Mouse (Mus musculus) forebrain, embryonic 11.5 days (tissue): Measurements from ENCODE around the gene Cdh13. TPM values are rescaled to one million over a fixed set of nuclear protein-coding genes. Genes with fewer than 3 reads are reported as not detected.

Experiments
- ATAC-seq: fragments of 200-750 bp; cut with Nextera tagmentation; replicated peaks from 2 replicates; pipeline ENCODE4 v1.8.0; 2017; ENCODE audit warnings: moderate TSS enrichment; ENCODE audit not compliant: low FRiP score
- DNase-seq: peaks from one replicate; pipeline ENCODE4 v3.0.0-alpha.2; 2017; ENCODE audit warnings: low spot score
- H3K27ac ChIP-seq: fragments of 300-500 bp; sonication (generic); 2 replicates; pipeline ENCODE4 v1.5.1; 2014; ENCODE audit warnings: low read depth, low read length
- H3K27me3 ChIP-seq: fragments of 300-500 bp; sonication (generic); 2 replicates; pipeline ENCODE4 v1.6.1; 2014; ENCODE audit warnings: mild to moderate bottlenecking, low read length, mixed read lengths; ENCODE audit not compliant: control insufficient read depth, insufficient read depth
- H3K36me3 ChIP-seq: fragments of 300-500 bp; sonication (generic); 2 replicates; pipeline ENCODE4 v1.6.1; 2014; ENCODE audit warnings: mild to moderate bottlenecking, low read length, moderate library complexity, mixed read lengths; ENCODE audit not compliant: control insufficient read depth, insufficient read depth
- H3K4me1 ChIP-seq: fragments of 300-500 bp; sonication (generic); replicated peaks from 2 replicates; pipeline ENCODE4 v1.6.1; 2014; ENCODE audit warnings: low read length, mixed read lengths; ENCODE audit not compliant: control insufficient read depth, insufficient read depth
- H3K4me2 ChIP-seq: fragments of 300-500 bp; sonication (generic); 2 replicates; pipeline ENCODE4 v1.6.1; 2014; ENCODE audit warnings: low read depth, mild to moderate bottlenecking, low read length, moderate library complexity, mixed read lengths; ENCODE audit not compliant: severe bottlenecking
- H3K4me3 ChIP-seq: fragments of 300-500 bp; sonication (generic); 2 replicates; pipeline ENCODE4 v1.5.1; 2014; ENCODE audit warnings: low read depth, low read length
- H3K9ac ChIP-seq: fragments of 300-500 bp; sonication (generic); 2 replicates; pipeline ENCODE4 v1.6.1; 2014; ENCODE audit warnings: low read length
- H3K9me3 ChIP-seq: fragments of 300-500 bp; sonication (generic); 2 replicates; pipeline ENCODE4 v1.6.1; 2016; ENCODE audit warnings: low read length, mixed read lengths; ENCODE audit not compliant: control insufficient read depth
- WGBS: fragments of 180-500 bp; shearing (Covaris S2); extraction: QIAGEN DNeasy Blood & Tissue Kit; methylation state at CpG from one replicate; pipeline ENCODE4 v1.1.7; 2014; 5-methylcytosine and 5-hydroxymethylcytosine counted together
- polyA plus RNA-seq: library from polyadenylated mRNA; unstranded; fragments of >200 nt; fragmentation: Nextera tagmentation; extraction: Ambion mirVana; gene quantifications from 2 replicates; pipeline ENCODE4 v1.2.1, GENCODE M21; 2014

The Cdh13 gene
- polyA plus RNA-seq, 1 experiment from 2014 or later = 5.6 TPM

DNA sequence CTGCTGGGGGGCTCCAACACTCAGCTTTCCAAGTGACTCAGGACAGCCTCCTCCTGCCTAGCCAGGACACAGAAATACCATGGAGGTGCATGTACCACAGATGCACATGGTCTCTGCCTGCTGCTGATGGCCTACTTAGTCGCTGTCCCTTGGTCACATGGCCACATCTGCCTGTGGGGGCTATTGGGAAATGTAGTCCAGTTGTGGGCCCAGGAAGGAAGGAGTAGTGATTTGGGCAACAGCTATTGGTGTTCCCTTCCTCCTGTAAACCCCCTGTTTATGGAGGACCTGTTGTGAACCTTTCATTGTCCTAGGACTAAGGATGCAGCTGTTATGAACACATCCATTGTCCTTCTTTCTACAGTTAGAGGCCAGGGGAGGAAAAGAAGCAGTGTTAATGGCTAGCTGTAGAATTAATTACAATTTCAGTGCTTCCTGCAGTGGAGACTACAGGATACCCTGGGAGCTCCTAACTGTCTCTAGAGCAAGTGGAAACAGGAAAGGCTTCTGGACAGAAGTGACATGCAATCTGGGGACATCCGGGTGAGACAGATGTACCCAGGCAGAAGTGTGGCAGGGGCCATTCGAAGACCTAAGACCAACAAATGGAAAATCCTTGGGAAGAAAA is 150.1 kb downstream of the Cdh13 start:
- Histone ChIP-seq H3K9me3 (no peaks in the 10 kb centered on the region), H3K4me3 (no peak overlapping the region), H3K9ac (no peak overlapping the region), H3K4me2 (no peak overlapping the region), H3K27ac (no peak overlapping the region), H3K27me3 (no peaks in the 10 kb centered on the region), H3K4me1 (no peaks in the 10 kb centered on the region), H3K36me3 (no peaks in the 10 kb centered on the region)
- 87% methylated on average over 3 of the region's 3 CpGs for WGBS
- ATAC-seq (no peak), DNase-seq (no peak)

GRCm38 (mm10) chr8:118436751-118437150 is 153.2 kb downstream of the Cdh13 start:
- Histone ChIP-seq H3K9me3 (no peaks in the 10 kb centered on the region), H3K9ac (no peak overlapping the region), H3K27ac (no peak overlapping the region), H3K27me3 (no peaks in the 10 kb centered on the region), H3K36me3 (no peaks in the 10 kb centered on the region), H3K4me1 (no peaks in the 10 kb centered on the region), H3K4me3 (no peak overlapping the region), H3K4me2 (no peak overlapping the region)
- 89% methylated on average over 5 of the region's 5 CpGs for WGBS
- ATAC-seq = no peak
- DNase-seq = no peak

DNA sequence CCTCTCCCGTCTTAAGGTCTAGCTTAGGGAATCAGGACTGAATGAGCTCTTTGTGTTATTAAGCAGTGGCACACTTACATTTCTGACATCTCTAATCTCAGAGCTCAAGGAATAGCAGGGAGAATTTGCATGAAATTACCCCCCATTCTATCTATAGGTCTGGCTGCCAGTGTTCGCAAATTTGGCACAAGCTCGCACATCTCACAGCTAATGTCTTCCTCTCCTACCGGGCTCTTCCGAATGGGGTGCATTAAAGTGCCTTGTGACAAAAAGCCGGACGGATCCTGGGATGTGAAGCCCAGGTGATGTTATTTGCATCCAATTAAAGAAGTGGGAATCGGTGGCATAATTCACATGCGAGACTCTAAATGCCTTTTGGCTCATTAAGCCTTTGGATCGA is 153.6 kb downstream of the Cdh13 start:
- no peak for DNase-seq
- Histone ChIP-seq H3K9ac (no peak overlapping the region), H3K4me2 (no peak overlapping the region), H3K4me1 (no peaks in the 10 kb centered on the region), H3K36me3 (no peaks in the 10 kb centered on the region), H3K4me3 (no peak overlapping the region), H3K9me3 (no peaks in the 10 kb centered on the region), H3K27ac (no peak overlapping the region), H3K27me3 (no peaks in the 10 kb centered on the region)
- 77% methylated on average over 10 of the region's 10 CpGs for WGBS
- ATAC-seq = no peak

DNA sequence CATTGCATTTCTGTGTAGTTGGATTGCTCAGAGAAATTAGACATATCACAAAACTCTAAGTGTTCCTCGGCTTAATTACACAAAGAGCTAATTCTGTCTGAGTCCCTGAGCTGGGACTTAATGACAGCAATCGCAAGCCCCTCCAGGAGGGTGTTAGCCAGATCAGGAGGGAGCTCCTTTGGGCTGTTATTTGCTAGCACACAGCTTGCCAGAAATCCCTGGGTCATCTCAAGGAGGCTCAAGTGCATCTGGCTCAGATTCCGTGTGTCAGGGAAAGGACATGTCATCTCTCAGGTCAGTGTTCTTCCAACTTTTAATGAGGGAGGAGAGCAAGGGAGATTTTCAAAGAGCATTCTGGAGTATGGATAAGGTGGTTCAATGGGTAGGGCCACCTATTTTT is 154.3 kb downstream of the Cdh13 start:
- Histone ChIP-seq H3K4me3 (no peak overlapping the region), H3K36me3 (no peaks in the 10 kb centered on the region), H3K4me2 (no peak overlapping the region), H3K4me1 (no peaks in the 10 kb centered on the region), H3K27me3 (no peaks in the 10 kb centered on the region), H3K9me3 (no peaks in the 10 kb centered on the region), H3K27ac (no peak overlapping the region), H3K9ac (no peak overlapping the region)
- no peak for DNase-seq
- no peak for ATAC-seq
- WGBS = 64% methylated on average over 3 of the region's 3 CpGs

DNA sequence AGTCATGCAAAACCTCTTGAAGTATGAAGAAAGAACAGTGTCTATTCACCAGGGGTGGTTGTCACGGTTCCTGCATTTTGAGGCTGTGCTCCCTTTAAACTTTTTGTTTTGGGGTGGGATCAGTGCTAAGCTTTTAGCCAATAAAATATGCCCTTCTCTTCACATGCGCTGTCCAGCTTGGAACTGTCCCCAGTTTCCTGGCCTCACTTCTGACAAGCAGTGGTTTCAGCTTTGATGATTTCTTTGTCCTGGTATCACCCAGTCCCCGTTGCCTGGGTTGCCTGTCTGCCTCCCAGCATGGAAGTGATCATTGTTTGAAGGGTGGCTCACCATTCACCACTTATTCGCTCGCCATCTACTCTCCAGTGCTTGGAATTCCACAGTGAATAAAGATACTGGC is 156.3 kb downstream of the Cdh13 start:
- Histone ChIP-seq H3K4me2 (no peak overlapping the region), H3K27me3 (no peaks in the 10 kb centered on the region), H3K9ac (no peak overlapping the region), H3K36me3 (no peaks in the 10 kb centered on the region), H3K9me3 (no peaks in the 10 kb centered on the region), H3K27ac (no peak overlapping the region), H3K4me1 (no peaks in the 10 kb centered on the region), H3K4me3 (no peak overlapping the region)
- 60% methylated on average over 5 of the region's 5 CpGs for WGBS
- DNase-seq (no peak), ATAC-seq (no peak)

DNA sequence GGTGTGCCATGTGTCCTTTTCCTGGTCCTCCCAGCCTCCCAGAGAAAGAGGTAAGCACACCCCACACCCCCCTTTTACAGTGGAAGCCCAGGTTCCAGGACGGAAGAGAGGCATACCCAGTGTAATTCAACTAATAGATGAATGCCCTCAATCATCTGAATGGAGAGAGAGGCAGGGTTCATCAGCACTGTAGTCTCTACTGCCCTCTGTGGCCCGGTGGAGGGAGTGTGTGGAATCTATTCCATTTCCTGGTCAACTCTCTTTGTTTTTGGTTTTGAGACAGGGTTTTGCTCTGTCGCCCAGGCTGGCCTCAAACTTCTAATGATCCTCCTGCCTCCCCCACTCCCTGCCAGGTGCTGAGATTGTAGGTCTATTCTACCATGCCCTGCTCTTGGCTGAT is 159.8 kb downstream of the Cdh13 start:
- no peaks in the 10 kb centered on the region for H3K27me3 ChIP-seq
- no peak overlapping the region for H3K4me2 ChIP-seq
- H3K9me3 ChIP-seq = no peaks in the 10 kb centered on the region
- DNase-seq (peak; percentile 35), ATAC-seq (no peak)
- H3K4me3 ChIP-seq = no peak overlapping the region
- H3K4me1 ChIP-seq = no peaks in the 10 kb centered on the region
- H3K36me3 ChIP-seq = no peaks in the 10 kb centered on the region
- no peak overlapping the region for H3K9ac ChIP-seq
- WGBS = 63% methylated on average over 3 of the region's 3 CpGs
- no peak overlapping the region for H3K27ac ChIP-seq

DNA sequence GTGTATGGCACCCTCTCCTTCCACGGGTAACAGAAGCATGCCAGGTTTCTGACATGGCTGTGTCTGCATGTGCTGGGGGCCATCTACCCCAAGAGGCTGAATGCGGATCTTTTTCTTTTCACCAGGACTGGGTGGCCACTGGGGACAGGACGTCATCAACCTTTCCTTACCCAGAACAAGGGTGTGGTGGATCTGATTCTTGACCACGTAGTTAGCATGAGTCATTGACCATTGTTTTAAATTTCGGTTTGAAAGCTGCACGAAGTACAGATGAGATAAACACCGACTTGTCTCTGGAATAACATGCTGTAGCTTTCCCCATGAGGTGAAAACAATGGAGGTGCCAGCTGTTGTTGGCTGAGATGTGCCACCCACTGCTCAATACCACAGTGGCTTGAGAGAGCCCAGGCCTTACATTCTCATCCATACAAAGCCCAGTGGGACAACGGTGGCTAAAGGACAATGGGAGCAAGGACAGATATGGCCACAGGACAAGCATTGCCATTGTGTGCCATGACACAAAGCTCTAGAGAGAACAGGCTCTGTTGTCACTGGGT is 161.2 kb downstream of the Cdh13 start:
- Histone ChIP-seq H3K4me1 (no peaks in the 10 kb centered on the region), H3K27ac (no peak overlapping the region), H3K27me3 (no peaks in the 10 kb centered on the region), H3K4me2 (no peak overlapping the region), H3K9me3 (no peaks in the 10 kb centered on the region), H3K4me3 (no peak overlapping the region), H3K36me3 (no peaks in the 10 kb centered on the region), H3K9ac (no peak overlapping the region)
- ATAC-seq = no peak
- 87% methylated on average over 8 of the region's 8 CpGs for WGBS
- DNase-seq = no peak

DNA sequence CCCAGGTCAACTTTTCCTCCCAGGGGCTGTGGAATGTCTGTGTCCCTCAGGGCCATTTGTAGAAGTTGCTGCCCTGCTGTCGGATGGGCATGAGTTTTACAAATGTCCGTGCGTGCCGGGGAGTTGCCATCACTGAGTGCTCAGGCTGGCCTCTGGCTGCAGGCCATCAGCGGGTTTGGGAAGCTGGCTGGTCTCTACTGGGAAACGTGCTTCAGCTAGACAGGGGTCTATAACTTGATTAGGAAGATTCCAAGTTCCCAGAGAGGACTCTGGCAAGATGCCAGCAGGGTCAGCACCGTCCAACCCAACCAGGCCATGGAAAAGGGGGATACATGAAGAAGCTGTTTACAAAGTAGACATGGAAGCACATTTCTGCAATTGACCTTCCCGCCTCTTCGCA is 163.0 kb downstream of the Cdh13 start:
- no peak for DNase-seq
- ATAC-seq = no peak
- Histone ChIP-seq H3K36me3 (no peaks in the 10 kb centered on the region), H3K4me3 (no peak overlapping the region), H3K4me1 (no peaks in the 10 kb centered on the region), H3K9ac (no peak overlapping the region), H3K4me2 (no peak overlapping the region), H3K27ac (no peak overlapping the region), H3K27me3 (no peaks in the 10 kb centered on the region), H3K9me3 (no peaks in the 10 kb centered on the region)
- WGBS = 88% methylated on average over 9 of the region's 9 CpGs

DNA sequence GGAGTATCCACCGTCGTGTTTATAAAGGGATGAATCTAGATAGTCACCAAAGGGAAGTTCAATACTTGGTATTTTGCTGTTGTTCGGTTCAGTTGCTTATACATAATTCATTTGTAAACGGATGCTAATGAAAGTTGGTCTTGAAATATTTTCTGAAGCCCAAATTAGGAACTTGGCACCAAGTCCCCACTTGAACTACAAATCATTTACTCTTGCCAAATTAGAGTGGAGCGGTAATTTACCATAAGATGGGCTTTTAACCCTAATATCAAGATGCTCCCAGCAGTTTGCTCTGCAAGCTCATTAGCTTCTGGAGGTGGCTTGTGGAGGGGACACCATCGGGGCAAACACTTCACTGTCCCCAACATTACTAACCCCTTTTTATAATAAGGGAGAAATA is 164.5 kb downstream of the Cdh13 start:
- Histone ChIP-seq H3K4me1 (no peaks in the 10 kb centered on the region), H3K9ac (no peak overlapping the region), H3K9me3 (no peaks in the 10 kb centered on the region), H3K4me2 (no peak overlapping the region), H3K36me3 (no peaks in the 10 kb centered on the region), H3K27ac (no peak overlapping the region), H3K27me3 (no peaks in the 10 kb centered on the region), H3K4me3 (no peak overlapping the region)
- ATAC-seq (no peak), DNase-seq (no peak)
- WGBS = 94% methylated on average over 6 of the region's 6 CpGs
